Mouse (Mus musculus): ENCODE data around the gene Cby3. TPM values are rescaled to one million over a fixed set of nuclear protein-coding genes. Genes with fewer than 3 reads are reported as not detected.
"Not testable (repeated sequence)": the region's sequence is repeated elsewhere in the genome, so short reads cannot be mapped to it uniquely, and the experiment has no call there.

The Cby3 gene
- not detected for polyA plus RNA-seq (2017; shearing (Covaris generic))

DNA sequence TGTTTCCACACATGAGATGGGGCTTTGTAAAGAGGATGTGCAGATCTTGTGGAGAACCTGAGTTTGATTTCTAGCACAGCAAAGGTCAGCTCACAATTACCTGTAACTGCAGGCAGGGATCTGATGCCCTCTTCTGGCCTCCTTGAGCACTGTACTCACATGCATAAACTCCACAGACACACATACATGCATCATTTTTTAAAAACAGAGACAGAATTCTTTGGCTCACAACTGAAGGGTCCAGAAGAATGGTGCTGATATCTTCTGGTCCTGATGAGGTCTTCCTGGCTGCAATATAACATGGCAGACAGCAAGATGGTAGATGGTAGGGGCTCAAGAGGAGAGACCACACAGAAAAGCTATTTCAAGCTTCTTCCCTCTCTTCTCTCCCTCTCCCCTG, at the start of gene Cby3:
Gene Cby3 (plus strand): TSS at position 301 of the 400 bp plus-strand sequence.
- ATAC-seq: no peak

DNA sequence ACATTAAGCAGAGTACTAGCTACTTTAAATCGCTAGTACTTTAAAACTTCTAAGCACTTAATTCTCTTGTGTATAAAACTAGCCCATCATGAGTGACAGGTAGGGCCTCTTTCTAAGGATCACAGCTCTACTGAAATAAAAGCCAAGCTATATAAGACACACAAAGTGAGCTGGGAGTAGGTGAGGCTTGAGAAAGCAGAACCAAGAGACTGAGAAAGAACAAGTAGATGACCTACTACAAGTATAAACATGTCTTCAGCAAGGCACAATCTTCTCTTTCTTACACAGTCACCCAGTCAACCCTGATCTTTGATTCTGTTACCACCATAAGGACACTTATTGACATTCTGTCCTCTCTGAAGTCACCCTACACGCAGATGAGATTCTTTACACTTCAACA, 41.5 kb upstream of the Cby3 start:
- ATAC-seq: no peak

DNA sequence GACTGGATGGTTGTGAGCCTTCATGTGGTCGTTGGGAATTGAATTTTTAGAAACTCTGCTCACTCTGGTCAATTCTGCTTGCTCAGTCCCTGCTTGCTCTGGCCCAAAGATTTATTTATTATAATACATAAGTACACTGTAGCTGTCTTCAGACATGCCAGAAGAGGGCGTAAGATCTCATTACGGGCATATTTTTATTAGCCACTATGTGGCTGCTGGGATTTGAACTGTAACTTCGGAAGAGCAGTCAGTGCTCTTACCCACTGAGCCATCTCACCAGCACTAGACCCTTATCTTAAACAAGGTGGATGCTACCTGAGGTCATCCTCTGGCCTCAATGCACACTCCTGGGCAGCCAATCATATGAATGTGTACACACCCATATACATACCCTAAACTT, 34.9 kb upstream of the Cby3 start:
- not testable (repeated sequence) for ATAC-seq

DNA sequence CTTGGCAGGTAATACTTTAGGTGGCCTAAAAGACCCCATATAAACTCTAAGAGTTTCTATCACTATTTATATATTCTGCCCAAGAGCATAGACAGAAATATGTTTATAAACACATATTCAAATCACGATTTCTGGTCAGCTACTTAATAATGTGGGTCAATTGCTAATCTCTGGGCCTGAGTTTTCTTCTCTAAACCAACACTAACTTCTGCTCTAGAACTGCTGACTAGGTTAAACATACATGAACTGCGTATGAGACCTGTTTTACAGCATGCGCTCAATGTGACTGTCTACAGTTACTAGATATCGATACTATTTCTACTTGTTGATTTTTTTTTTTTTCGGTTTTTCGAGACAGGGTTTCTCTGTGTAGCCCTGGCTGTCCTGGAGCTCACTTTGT, 33.0 kb upstream of the Cby3 start:
- no peak for ATAC-seq

DNA sequence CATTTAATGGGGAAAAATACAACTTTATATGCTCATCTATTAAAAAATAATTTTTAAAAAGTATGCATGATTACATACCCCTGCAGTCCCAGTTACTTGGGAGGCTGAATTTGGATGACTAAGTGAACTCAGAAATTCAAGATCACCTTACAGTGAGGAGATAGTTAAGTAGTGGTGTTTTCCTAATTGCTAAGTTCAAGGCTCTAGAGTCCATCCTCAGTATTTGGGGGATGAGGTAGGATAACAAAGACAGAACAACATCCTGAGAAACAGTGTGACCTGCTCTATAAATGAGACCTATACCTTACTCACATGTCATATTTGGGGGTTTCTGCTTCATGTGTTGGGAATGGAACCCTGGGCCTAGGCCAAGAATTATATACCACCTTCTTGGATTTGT, 31.9 kb upstream of the Cby3 start:
- no peak for ATAC-seq

DNA sequence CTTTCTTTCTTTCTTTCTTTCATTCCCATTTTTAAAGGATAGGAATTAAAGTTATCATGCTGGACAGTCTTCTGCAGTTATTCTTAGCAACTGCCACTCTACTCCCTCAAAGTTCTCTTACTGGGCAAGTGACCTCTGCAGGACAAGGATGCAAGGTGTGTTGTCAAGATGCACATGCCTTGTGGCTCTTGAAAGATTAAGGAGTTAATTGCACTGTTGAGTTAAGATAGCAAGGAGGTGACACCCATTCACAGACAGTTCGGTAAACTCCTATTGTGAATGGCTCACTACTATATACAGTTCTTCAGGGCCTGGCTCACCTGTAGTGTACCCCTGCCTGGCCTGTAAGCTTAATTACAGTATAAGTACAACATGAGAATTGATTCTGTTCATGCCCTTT, 30.4 kb upstream of the Cby3 start:
- no peak for ATAC-seq

DNA sequence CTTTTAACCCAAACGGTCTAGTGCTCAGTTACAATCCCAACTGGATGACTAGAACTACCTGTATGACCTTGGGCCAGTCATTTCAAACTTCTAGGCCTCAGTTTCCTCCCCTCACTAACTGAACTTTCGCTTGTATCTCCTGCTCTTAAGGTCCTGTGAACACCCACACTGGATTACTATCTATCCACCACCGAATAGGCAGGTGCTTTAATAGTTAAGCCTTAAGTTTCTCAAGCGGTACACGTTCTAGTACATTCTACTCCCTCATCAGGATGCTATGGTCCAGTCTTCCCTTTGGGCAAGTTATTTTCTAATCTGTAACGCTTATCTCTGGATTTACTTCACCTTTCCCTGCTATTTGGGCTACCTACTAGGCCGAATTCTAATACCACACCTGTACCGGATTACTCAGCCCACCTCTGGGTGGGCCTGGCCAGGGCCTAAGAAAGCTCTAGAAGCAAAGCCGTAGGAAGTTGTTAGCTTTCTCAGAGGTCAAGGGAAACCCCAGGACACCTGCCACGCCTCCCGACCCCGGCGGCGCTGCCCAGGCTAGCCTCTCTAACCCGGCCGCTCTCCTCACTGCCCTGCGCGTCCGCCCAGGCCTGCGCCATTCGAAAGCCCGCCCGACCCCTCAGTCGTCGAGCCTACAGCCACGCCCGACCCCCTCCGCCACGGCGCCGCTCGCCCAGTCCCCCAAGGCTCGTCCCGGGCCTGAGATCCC, 29.4 kb upstream of the Cby3 start:
- ATAC-seq: no peak

DNA sequence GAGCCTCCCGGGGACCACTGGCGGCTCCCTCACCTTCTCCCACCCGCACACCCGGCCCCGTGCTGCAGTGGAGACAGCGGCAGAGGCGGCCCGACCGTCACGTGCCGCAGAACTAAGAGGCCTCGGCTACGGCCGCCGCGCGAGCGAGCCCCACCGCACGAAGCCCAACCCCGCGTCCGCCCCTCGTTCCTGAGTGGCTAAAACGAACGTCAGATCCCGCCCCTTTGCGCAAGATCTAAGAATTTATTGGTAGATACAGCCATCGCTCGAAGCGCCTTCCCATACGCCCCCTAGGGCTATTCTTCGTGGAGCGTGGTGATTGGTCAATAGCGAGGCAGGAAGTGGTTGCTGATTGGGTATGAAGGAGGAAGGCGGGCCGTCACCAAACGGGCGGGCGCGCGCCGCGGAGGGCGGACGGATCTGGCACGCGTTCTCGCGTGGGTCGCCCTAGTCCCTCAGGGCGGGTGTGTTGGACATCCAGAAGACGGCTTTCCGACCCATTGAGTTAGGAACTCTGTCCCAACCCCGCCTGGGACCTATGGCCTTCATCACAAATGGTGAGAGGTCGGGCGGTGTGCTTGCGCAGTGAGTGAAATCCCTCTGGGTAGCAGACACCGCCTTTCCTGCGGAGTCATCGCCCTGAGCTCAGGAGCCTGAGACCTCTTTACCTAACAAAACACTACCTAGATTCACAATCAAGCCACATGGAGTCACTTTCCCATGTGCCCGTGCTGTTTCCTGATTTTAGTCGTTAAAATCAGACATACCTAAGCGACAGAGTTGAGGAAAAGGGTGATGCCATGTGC, 28.6 kb upstream of the Cby3 start, which contains the start of gene Canx:
Gene Canx (minus strand): TSS at position 178 of the 806 bp plus-strand sequence.
- ATAC-seq: peak; percentile 98

DNA sequence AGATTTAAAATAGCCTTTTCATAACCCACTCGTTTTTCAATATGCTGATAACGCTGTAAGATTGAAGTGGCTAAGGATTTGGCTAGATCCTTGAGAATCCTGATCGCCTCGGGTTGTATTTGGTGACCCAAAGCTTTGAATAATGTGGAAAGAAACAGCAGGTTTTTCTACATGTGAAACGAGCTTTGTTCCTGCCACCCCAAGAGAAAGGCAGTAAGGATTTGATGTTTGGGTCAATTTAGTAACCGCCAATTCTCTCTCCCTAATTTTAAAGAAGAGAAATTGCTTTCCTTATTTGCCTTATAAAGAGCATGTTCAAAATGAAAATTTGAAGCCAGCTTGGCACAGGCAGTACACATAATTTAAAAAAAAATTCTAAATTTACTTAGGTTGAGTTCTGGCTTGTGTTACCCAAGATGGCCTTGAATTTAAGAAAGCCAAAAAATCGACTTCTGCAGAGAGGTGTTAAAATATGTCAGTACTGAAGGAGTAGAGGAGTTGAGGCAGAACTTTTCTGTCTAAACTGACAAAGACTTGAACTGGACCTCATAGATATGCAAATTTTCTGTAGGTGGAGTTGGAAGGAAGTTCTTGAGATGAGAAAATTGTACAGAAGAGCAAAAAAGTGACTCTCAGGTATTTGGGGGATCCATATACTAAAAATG, 27.8 kb upstream of the Cby3 start:
- ATAC-seq: no peak

DNA sequence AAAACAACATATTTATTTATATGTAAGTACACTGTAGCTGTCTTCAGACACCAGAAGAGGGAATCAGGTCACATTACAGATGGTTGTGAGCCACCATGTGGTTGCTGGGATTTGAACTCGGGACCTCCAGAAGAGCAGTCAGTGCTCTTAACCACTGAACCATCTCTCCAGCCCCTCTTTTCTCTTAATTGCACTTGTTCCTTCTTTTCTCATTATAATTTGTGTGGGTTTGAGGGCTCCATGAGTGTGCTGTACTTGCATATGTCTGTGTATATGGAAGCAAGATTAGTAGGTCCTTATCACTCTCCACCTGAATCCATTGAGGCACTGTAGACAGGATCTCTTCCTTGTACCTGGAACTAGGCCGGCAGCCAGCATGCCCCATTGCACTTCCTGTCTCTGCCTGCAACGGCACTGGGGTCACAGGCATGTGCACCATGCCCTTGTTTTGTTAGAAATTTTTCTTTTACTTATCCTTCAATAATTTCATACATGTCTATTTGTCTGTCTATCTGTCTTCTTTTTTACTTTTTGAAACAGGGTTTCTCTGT, 26.1 kb upstream of the Cby3 start:
- ATAC-seq: no peak

DNA sequence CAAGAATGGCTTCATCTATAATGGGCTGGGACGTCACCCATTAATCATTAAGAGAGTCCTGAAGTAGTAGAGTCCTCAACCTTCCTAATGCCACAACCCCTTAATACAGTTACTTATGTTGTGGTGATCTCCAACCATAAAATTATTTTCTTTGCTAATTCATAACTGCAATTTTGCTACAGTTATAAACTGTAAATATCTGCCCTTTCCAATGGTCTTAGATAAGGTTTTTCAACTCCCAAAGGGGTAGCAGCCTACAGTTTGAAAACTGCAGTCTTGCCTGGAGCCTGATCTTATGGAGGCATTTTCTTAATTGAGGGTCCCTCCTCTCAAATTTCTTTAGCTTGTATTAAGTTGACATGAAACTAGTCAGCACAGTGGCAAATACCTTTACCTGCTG, 24.9 kb upstream of the Cby3 start:
- ATAC-seq: no peak

DNA sequence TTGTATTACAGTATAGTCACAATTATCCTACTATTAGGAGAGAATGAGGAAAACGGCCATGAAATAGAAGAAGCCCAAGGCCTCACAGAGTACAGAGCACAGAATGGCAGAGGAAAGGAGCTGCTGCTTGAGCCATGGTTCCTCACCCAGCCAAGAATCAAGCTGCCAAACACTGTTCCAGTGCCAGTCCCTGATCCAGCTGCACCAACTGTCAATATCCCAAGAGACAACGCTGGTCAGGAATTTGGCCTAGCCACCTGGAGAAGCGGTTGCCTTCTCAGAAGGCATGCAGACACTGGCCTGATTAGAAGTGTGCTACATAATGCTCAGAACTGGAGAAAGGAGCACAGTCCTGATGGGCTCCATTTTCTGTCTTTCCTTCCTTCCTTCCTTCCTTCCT, 21.1 kb upstream of the Cby3 start:
- ATAC-seq: no peak

DNA sequence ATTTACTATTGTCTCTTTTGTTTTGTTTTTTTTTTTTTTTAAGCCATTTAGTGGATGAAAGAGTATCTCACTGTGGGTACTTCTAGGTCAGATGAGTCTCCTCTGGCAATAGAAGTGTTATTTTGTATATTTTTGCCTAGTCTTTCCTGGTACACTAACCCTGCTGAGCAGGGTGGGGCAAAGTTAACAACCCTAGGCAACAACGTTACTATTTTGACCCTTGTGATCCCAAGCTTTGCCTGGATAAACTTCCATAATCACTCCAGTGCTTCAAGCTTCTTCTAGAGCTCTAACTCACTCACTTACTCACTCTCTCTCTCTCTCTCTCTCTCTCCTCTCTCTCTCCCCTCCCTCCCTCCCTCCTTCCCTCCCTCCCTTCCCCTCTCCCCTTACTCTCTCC, 18.1 kb upstream of the Cby3 start:
- no peak for ATAC-seq

DNA sequence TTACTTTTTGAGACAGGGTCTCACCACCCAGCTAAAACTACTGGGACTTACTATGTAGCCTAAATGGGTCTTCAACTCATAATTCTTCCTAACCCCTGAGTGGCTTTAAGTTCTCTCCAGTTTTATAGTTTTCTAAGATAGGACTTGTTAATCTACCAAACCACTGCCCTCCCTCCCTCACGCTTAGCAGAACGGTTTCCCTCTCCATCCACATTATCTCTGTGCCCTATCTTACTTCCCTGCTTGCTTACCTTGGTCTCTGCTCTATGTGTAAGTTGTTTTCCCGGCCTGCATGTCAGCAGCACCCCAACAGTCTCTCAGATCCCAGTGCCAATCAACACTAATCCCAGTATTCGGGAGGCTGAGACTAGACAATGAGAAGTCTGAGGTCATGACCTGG, 17.4 kb upstream of the Cby3 start:
- no peak for ATAC-seq

DNA sequence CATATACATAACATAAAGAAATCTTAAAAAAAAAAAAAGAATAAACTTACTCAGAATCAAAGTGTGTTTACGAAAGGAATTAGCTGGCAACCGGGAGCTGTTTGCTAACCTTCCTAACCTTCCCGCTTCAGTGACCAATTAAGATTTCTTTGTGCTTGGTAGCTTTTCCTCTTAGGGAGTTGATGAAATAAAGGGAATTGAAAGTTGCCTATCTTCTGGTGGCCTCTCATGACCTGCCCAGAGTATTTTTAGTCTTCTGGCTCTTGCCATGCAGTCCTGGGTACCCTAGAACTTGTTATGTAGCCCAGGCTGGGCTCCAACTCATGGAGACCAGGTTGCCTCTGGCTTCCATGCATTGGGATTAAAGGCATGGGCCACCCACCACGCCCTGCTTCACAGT, 8.8 kb upstream of the Cby3 start:
- no peak for ATAC-seq

DNA sequence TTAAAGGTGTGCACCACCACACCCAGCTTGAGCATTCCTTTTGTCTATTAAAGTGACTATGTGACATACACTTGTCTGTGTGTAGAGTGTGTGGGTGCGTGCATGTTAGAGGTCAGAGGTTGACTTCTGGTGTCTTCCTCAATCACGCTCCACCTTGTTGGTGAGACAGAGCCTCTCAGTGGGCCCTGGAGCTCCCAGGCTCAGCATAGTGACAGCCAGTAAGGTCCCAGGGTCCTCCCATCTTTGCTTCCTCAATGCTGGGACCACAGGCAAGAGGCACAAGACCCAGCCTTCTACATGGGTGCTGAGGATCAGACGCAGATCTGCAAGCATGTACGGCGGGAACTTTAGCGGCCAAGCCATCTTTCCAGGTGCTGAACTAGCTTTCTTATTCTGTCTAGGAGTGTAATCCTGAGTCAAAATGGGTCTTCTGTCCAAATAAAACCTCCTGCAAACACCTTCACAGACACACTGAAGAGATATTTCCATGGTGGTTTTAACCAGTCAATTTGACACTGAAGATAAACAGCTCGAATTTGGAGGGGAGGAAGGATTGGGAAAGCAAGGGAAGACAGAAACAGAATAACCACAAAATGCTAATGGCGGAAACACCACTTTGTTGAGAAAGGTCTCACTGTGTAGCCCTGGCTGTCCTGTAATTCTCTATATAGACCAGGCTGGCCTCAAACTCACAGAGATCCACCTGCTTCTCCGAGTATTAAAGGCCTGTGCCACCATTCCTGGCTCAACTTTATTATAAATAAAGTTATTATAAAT, 7.8 kb upstream of the Cby3 start:
- no peak for ATAC-seq

DNA sequence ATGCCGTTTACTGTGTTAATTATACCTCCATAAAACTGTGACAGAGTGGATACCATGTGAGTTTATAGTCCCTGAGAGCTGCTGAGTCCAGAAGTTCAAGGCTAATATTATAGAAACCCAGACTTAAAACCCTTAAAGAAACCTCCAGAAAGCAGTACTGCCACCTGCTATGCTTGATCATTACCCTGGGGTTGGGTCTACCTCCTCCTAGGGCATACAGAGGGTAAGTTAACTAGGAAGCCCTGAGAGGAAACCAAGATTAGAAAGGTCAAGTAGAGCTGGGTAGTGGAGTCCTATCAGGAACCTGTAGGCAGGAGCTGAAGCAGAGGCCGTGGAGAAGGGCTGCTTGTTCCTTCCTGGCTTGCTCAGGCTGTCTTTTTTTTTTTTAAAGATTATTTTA, 2.1 kb upstream of the Cby3 start:
- ATAC-seq: no peak

DNA sequence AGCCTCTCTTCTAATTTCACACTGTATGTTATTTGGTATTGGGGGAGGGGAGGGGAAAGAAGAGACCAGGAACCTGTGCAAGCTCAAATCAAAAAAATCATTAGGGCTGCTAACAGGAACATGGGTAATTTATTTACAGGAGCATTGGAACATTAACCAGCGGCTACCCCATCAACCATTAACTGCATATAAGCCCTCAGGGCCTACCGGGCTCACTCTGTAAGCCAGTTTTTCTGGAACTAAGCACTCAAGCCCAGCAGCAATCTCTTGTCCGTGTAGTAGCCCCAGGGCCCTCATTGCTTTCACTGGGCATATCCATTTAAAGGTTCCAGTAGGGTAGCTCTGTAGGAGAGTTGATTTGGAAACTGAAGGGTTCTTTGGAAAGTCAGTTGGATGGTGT, 589 bp downstream of the Cby3 start:
- ATAC-seq: no peak

DNA sequence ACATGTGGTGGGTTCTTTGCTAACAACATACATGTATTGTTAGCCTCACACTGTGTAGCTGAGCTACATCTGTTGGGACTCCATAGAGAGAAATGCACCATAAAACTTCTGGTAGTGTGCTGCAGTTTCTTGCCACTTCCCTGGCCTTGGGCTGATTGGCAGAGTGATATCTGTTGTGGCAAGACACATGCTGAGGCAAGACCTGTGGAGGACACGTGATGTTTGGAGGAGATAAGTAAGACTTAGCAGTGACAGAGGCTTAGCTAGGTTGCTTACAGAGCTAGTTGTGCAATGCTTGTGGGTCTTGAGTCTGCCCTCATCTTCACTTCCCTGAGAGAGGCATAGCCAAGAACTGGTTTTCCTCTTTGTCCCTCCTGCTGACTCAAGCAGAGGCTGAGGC, 1.1 kb downstream of the Cby3 start:
- ATAC-seq: no peak

DNA sequence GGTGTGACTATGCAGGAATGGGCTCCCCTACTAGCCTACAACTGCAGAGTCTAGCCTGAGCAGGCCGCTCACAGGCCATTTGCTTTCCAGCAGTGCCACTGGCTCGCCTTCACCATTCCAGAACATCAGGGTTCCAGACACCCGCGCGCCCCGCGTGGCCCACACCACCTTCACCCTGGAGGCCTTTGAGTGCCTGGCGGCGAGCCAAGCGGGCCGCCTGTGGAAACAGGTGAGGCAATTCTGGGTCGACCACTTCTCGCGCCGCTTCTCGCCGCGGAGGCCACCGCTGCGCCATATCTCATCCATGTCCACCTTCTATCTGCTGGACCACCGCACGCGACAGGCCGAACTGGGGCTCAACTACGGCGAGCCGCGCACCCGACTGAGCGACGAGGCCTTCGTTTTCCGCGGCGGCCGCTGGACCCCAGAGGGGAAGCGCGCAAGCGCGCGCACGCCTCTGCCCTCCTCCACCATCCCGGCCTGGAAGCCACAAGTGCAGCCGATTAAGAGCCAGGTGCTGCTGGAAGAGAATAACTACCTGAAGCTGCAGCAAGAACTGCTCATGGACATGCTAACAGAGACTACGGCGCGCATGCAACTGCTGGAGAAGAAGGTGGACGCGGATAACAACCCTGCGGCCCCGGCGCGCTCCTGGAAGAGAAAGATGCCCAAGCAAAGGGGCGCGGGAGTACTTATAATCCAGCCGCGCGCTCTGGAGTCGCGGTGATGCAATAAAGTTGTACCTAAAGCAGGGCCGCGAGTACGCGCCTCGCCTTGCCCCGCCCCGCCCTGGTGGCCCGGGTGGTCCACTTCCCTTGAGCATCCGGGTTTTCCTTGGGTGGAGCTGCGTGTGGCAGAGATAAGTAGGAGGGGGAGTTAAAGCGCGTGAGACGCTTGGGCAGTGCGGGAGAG, 4.9 kb downstream of the Cby3 start:
- ATAC-seq: no peak

DNA sequence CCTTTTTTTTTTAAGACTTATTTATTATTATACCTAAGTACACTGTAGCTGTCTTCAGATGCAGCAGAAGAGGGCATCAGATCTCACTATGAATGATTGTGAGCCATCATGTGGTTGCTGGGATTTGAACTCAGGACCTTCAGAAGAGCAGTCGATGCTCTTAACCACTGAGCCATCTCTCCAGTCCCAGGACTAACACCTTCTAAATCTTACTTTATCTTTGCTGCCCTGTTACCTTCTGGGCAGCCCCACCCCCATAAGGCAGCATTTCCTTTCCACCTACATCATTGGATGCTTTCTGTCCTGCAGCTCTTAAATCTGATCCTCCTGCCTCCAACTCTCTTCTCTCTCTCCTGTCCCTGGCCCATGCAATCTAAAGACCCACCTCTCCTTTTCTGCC, 7.0 kb downstream of the Cby3 start:
- not testable (repeated sequence) for ATAC-seq
